Mouse (Mus musculus): ENCODE results near the gene Cdk6. TPM values are rescaled to one million over a fixed set of nuclear protein-coding genes. Genes with fewer than 3 reads are reported as not detected.
A peak's percentile ranks its signal among the peaks of the same experiment; 100 is the strongest.
"Not testable (repeated sequence)": the region's sequence is repeated elsewhere in the genome, so short reads cannot be mapped to it uniquely, and the experiment has no call there.

Gene Cdk6
- polyA plus RNA-seq, 1 experiment: 13.4 TPM

DNA sequence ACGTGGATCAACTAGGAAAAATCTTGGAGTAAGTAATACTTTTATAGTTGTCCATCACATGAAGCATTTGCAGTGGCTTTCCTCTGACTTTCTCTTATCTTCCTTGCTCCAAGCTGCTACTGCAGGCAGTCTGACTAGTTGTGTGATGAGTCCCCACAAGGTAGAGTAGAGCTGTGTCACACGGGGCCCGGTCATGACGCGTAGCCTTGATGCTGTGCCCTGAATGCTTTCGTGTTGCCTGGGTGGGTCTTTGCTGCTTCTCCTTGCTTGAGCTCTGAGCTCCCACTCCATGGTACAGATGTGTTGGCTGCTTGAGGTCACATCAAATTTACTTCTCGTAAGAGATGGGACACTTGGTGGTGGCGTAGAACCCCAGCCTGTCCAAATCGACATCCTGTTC lies 174.2 kb downstream of the Cdk6 start:
- TF ChIP-seq POLR2A (IDR thresholded peaks at IDR 0.05; ENCODE audit: borderline replicate concordance, extremely low read depth, low read depth, low read length): no peak
- no peak for TF ChIP-seq CTCF (IDR thresholded peaks at IDR 0.05; ENCODE audit: insufficient read depth, low read length)
- Histone ChIP-seq H3K4me1 (ENCODE audit: control insufficient read depth, insufficient read depth, low read length) (peaks cover 8% of the 10 kb centered on the region), H3K4me3 (replicated peaks; ENCODE audit: extremely low read depth, low read depth, low read length) (no peak overlapping the region)
- 91% methylated on average over 9 of the region's 9 CpGs for WGBS
- no peak for DNase-seq

DNA sequence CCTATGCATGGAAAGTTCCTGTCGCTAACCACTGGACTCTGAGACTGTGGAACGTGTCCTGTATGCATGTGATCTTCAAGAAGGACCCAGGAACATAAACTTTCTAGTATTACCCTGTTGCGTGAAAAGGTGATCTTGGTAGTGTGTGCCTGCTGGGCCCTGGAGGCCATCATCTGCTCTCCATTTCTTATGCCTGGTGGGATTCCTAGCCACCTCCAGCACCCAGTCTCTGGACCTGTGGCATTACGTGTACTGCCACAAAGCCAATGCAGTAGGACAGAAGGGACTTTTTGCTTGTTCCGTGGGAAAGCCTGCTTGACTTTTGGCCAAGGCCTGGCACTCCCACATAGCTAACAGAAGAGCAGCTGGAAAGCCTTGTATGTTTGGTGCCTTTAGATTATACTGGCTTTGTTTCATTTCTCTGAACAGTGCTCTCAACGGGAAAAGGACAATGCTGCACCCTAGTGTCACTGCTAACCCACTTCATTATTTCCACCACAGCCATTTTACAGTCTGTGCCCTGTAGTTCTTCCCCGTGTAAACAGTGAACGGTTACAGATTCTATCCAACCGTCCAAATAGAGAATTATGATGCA lies 175.3 kb downstream of the Cdk6 start:
- H3K4me3 ChIP-seq (replicated peaks; ENCODE audit: extremely low read depth, low read depth, low read length): no peak overlapping the region
- TF ChIP-seq CTCF (IDR thresholded peaks at IDR 0.05; ENCODE audit: insufficient read depth, low read length) (peak; percentile 52; the same call in 1 of the 2 replicates), POLR2A (IDR thresholded peaks at IDR 0.05; ENCODE audit: borderline replicate concordance, extremely low read depth, low read depth, low read length) (no peak)
- H3K4me1 ChIP-seq (ENCODE audit: control insufficient read depth, insufficient read depth, low read length): peaks cover 8% of the 10 kb centered on the region
- 36% methylated on average over 9 of the region's 9 CpGs for WGBS
- peak; percentile 22 for DNase-seq

DNA sequence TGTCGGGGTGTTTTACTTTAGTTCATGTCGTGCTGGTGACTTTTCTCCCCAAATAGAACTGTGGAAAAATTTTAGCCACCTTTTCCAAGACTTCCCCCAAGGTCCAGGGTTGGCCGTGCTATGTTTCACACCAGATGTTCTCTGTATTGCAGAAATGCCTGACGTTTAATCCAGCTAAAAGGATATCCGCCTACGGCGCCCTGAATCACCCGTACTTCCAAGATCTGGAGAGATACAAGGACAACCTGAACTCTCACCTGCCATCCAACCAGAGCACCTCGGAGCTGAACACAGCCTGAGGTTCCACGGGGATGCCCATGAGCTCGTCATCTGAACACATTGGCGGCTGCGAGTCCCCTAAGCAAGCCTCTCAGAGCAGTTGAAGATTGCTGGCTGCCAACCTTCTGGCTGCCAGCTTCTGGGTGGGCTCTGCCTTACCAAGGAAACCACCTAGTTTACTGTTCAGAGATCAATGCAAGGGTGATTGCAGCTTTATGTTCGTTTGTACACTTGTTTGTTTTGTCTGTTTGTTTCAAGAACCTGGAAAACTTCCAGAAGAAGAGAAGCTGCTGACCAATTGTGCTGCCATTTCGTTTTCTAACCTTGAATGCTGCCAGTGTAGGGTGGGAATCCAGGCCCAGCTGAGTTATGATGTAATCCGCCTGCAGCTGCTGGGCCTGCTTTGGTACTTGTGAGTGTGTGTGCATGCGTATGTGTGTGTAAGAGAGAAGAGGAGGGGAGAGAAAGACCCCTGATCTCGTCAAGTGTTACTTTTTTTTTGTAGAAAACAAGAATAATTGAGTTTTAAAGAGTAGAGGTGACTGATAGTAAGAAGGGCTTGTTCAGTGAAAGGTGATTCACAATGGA lies 179.4 kb downstream of the Cdk6 start:
- no peak for DNase-seq
- Histone ChIP-seq H3K4me1 (ENCODE audit: control insufficient read depth, insufficient read depth, low read length) (peaks cover 4% of the 10 kb centered on the region), H3K4me3 (replicated peaks; ENCODE audit: extremely low read depth, low read depth, low read length) (no peak overlapping the region)
- WGBS: 82% methylated on average over 18 of the region's 18 CpGs
- TF ChIP-seq POLR2A (IDR thresholded peaks at IDR 0.05; ENCODE audit: borderline replicate concordance, extremely low read depth, low read depth, low read length): no peak
- TF ChIP-seq CTCF (IDR thresholded peaks at IDR 0.05; ENCODE audit: insufficient read depth, low read length): no peak

DNA sequence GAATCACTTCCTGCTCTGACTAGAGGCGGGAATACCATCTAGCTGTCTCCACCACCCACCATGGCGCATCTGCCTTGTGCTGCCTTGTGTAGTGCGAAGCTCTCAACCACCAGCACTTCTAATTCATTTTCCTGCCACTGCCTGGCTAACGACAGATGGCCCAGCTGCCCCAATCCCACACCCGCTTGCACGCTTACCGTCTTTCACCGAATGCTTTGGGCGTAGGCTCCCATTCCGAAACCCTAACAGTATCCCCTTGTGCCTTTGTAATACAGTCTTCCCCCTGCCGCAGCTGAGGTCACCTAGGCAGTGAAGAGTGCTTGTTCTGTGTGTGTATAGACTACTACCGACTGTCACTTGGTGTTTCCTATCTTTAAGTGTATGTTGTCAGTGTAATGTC lies 180.5 kb downstream of the Cdk6 start:
- no peak for TF ChIP-seq CTCF (IDR thresholded peaks at IDR 0.05; ENCODE audit: insufficient read depth, low read length)
- no peak for TF ChIP-seq POLR2A (IDR thresholded peaks at IDR 0.05; ENCODE audit: borderline replicate concordance, extremely low read depth, low read depth, low read length)
- WGBS: 91% methylated on average over 12 of the region's 12 CpGs
- no peak overlapping the region for H3K4me3 ChIP-seq (replicated peaks; ENCODE audit: extremely low read depth, low read depth, low read length)
- no peak for DNase-seq
- no peaks in the 10 kb centered on the region for H3K4me1 ChIP-seq (ENCODE audit: control insufficient read depth, insufficient read depth, low read length)

DNA sequence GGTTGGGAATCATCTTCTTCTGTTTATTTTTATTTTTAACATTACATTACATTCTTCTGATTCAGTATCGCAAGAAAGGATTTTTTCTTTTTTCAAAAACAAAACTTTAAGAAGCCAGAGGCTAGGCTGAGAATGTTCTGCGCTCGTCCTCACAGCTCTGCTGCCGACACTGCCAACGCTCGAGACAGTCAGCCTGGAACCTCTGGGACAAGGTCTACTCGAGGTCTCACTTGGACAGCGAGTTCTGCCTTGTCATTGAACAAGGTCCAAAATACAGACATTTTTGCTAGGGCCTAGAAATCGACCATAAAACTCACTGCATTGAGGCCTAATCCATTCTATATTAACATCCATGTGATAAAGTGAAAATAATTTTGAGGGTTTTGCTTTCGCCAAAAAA lies 181.5 kb downstream of the Cdk6 start:
- H3K4me1 ChIP-seq (ENCODE audit: control insufficient read depth, insufficient read depth, low read length): no peaks in the 10 kb centered on the region
- WGBS: 88% methylated on average over 10 of the region's 10 CpGs
- no peak overlapping the region for H3K4me3 ChIP-seq (replicated peaks; ENCODE audit: extremely low read depth, low read depth, low read length)
- no peak for TF ChIP-seq CTCF (IDR thresholded peaks at IDR 0.05; ENCODE audit: insufficient read depth, low read length)
- TF ChIP-seq POLR2A (IDR thresholded peaks at IDR 0.05; ENCODE audit: borderline replicate concordance, extremely low read depth, low read depth, low read length): no peak
- no peak for DNase-seq

DNA sequence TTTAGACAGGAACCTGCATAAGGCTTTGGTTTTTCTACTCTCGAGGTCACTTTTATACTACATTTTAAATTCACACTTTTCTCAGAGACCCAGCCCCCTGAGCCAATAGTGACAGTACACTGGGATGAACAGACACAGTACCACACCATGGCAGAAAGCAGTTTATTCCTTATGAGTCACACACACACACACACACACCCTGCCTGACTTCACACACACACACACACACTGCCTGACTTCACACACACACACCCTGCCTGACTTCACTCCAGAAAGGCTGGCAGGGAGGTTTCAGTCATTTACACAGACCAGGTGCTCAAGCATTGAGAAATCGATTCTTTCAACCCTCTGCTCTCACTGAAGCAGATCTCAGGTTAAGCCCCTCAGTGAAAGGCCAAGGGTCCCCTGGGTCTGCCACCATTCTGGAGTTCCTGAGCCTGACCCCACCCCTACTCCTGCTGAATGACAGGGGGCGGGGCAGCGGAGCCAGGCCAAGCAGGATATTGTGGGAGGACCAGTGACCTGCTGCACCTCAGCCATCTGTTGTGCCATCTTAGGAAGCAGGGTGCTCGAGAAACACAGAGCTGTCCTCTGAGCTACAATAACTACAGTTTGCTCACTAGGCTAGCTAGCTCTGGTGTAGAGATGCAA lies 185.9 kb downstream of the Cdk6 start:
- no peak for DNase-seq
- 52% methylated on average over 5 of the region's 5 CpGs for WGBS
- TF ChIP-seq POLR2A (IDR thresholded peaks at IDR 0.05; ENCODE audit: borderline replicate concordance, extremely low read depth, low read depth, low read length): no peak
- no peak for TF ChIP-seq CTCF (IDR thresholded peaks at IDR 0.05; ENCODE audit: insufficient read depth, low read length)
- Histone ChIP-seq H3K4me3 (replicated peaks; ENCODE audit: extremely low read depth, low read depth, low read length) (no peak overlapping the region), H3K4me1 (ENCODE audit: control insufficient read depth, insufficient read depth, low read length) (no peaks in the 10 kb centered on the region)

DNA sequence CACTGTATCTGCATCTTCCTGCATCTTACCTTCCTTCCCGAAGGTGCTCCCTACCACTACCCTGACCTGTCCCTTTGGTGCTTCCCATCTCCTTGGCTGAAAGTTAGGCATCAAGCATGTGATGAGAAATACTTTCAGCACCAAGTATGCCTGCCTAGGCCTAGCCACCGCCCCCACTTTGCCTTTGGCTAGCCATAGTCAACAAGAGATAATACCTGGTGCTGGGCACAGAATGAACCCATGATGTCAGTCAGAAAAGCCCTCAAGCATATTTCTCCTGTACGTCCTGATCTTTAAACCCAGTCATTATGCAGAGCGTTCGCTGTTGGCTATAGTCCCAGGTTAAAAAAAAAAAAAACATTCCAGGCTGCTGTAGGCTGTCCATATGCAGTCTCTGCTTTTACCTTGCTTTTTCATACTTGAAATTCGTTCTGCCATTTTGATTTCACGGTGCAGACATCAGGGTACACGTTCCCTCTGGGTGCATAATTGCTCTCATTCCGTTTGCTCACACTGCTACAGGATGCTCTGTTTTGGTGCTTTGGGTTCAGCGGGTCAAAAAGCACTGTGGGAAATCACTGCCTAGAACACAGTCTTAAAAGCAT lies 188.4 kb downstream of the Cdk6 start:
- TF ChIP-seq POLR2A (IDR thresholded peaks at IDR 0.05; ENCODE audit: borderline replicate concordance, extremely low read depth, low read depth, low read length): no peak
- TF ChIP-seq CTCF (IDR thresholded peaks at IDR 0.05; ENCODE audit: insufficient read depth, low read length): no peak
- DNase-seq: no peak
- Histone ChIP-seq H3K4me3 (replicated peaks; ENCODE audit: extremely low read depth, low read depth, low read length) (no peak overlapping the region), H3K4me1 (ENCODE audit: control insufficient read depth, insufficient read depth, low read length) (no peaks in the 10 kb centered on the region)
- WGBS: 82% methylated on average over 10 of the region's 10 CpGs

DNA sequence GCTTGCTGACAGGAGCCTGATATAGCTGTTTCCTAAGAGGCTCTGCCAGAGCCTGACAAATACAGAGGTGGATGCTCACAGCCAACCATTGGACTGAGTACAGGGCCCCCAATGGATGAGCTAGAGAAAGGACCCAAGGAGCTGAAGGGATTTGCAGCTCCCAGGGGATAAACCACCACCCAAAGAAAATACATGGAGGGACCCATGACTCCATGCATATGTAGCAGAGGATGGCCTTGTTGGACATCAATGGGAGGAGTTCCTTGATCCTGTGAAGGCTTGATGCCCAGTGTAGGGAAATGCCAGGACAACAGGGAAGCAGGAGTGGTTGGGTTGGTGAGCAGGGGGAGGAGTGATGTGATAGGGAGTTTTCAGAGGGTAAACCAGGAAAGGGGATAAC lies 190.8 kb downstream of the Cdk6 start:
- H3K4me3 ChIP-seq (replicated peaks; ENCODE audit: extremely low read depth, low read depth, low read length); H3K4me1 ChIP-seq (ENCODE audit: control insufficient read depth, insufficient read depth, low read length); DNase-seq: not testable (repeated sequence)

DNA sequence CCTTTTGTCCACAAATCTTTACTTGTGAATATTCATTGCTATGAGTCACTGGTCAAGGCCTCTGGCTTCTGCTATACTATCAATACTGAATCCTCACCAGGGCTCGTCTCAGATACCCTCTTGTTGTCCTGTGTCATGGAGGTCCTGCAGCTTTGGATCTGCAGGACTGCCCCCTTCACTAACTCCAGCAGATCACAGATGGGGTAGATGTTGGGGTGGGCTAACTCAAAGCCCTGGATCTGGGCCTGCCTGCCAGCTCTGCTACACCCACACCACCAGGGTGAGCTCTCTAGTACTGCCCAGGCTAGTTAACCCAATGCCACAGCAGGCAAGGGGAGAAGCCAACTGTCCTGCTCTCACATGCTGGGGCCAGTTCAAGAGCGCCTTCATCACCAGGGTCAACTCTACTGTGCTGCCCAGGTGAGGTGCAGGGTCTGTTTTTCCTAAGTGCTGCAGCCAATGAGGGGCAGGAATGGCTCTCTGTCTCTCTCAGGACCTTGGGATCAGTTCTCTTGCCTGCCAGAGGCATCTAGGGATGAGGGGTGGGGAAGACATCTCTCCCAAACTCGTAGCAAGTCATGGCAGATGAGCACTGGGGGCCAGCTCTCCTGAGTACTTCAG lies 195.4 kb downstream of the Cdk6 start:
- TF ChIP-seq CTCF (IDR thresholded peaks at IDR 0.05; ENCODE audit: insufficient read depth, low read length) (no peak), POLR2A (IDR thresholded peaks at IDR 0.05; ENCODE audit: borderline replicate concordance, extremely low read depth, low read depth, low read length) (no peak)
- Histone ChIP-seq H3K4me3 (replicated peaks; ENCODE audit: extremely low read depth, low read depth, low read length) (no peak overlapping the region), H3K4me1 (ENCODE audit: control insufficient read depth, insufficient read depth, low read length) (no peaks in the 10 kb centered on the region)
- DNase-seq: no peak
- 66% methylated on average over 3 of the region's 3 CpGs for WGBS
